Mouse (Mus musculus): Measurements from ENCODE around the gene Gng2. TPM values are rescaled to one million over a fixed set of nuclear protein-coding genes. Genes with fewer than 3 reads are reported as not detected.

Gng2 gene
- total RNA-seq, 2 experiments from 2014 or later, result 521 to 543 TPM

DNA sequence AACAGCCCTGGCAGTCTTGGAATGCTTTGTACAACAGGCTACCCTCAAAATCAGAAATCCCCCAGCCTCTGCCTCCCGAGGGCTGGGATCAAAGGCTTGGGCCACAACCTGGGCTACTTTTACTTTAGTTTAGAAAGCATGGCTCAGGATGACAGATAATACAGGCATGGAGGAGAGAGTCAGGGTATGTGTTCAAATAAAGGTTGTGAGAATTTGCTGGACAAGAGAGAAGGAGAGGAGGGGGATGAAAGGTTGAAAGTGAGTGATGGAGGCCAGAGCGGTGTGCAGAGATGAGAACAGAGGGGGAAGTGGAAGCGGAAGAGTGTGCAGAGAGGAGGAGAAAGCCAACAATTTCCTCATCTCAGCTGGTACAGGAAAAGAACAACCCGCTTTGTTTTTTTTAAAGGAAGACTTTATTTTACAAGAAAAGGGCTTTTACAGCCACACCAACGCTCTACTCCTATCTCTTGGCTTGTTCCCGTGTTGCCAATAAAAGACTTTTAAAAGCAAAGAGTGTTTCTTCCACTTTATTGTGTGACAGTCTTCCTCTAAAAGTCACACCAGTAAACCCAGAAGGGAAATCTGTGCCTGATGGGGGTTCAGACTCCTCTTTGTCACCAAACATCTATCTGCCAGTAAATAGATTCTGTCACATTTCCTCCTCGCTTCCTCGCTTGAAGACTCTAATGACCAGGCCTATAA, 8.6 kb upstream of the Gng2 start:
- intact Hi-C loops (cut with DNase I), result loop anchor here (5.0 to 10.0 kb wide), 2 partner anchors 41 to 281 kb away; no protein-coding TSS in a partner anchor
- no peak for DNase-seq (ENCODE audit: extremely low spot score in 1 of 2, low spot score in 2 of 2)

DNA sequence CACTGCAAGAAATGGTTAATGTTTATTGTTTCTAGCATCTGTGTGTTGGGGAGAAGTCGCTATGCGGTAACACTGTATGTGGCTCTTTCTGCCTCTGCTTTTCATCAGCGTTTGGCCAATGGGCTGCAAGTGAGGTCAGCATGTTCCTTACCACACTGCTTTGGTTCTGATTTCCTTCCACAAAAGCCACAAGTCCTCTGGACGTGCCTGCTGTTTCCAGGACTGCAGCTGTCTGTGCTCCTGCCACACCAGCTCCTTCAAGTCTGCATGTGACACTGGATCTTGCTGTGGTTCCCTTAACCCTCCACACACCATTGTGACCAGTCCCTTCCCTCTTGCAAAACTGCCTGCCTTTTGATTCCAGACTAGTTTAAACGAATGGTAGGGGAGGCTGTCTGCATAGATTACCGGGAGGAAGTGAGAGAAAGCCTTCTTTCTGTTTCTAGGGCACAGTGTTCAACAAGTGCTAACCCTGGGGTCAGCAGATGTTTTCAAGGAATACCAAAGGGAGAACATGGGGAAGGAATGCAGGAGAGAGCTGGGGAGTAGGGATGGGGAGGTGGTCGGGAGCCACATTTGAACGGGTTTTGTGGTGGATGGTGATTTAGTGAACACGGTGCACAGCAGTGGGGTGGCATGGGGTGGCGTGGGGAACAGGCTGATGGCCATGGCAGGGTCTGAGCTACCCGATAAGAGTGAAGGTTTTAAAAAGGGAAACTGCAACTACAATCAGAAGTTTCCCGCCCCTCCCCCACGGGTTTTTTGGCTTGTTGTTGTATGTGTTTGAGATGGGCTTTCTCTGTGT, 7.9 kb upstream of the Gng2 start:
- peak; percentile 59 to 66 for DNase-seq (ENCODE audit: extremely low spot score in 1 of 2, low spot score in 2 of 2)
- intact Hi-C loops (cut with DNase I), result loop anchor here (5.0 to 10.0 kb wide), 2 partner anchors 42 to 281 kb away; no protein-coding TSS in a partner anchor

DNA sequence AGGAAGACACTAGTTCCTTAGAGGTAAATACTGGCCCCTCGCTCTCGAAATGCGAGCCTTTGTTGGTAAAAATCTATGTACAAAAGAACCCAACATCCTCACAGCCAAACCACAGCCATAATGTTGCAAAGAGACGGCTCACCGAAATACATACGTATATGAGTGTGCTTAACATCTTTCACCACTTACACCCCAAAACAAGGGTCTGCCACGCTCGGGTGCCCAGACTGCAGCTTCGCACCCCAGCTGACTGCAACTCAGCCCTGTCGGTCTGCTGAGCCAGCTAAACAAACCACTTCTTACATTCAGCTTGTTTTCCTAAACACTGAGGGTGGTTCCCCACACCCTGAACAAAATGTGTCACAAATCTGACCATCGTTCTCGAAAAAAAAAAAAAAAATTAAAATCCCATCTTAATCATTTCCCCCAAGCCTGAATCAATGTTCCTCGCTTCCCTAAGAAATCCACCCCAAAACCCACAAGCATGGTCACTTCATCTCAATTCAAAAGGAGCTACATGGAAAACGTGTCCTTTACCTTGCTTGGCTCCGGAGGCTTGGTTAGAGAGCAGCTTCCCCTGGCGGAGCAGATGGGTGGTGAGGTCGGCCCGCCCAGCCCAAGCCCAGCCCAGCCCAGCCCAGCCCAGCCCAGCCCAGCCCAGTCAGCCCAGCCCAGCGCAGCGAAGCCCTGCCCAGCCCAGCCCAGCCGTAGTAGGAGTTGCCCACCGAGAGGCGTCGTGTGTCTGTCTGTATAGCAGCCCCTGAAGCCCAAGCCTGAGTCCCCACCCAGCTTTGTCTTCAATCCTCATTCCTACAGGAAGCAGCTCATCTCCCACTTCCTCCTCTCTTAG, 781 bp downstream of the Gng2 start:
- DNase-seq (ENCODE audit: extremely low spot score in 1 of 2, low spot score in 2 of 2), result peak; percentile 67 to 90
- intact Hi-C loops (cut with DNase I), result loop anchor here (5.0 kb wide), 1 partner anchor 91 kb away; no protein-coding TSS in a partner anchor

DNA sequence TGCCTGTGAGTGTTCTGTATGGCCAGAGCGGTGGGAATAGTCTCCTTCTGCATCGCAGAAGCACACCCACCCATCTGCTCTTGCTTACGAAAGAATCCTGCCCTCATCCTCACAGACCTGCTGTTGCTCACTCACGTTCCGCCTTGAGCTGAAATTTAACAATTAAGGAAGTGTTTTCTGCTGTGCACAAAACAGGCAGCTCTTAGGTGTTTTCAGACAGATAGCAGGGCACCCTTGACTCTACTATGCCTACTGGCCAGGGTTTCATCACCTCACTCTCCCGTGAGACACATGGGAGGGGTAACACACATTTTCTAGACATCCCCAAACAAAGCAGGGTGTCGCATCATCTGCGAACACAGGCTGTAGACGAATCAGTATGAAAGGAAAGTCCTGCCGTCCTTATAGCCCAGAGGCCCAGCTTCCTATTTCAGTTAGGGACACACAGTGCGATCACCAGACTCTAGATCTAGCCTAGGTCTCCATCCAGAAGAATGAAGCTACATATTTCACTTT, 2.4 kb downstream of the Gng2 start:
- intact Hi-C loops (cut with DNase I), result loop anchor here (5.0 kb wide), 3 partner anchors 92 to 133 kb away; no protein-coding TSS in a partner anchor
- no peak for DNase-seq (ENCODE audit: extremely low spot score in 1 of 2, low spot score in 2 of 2)

DNA sequence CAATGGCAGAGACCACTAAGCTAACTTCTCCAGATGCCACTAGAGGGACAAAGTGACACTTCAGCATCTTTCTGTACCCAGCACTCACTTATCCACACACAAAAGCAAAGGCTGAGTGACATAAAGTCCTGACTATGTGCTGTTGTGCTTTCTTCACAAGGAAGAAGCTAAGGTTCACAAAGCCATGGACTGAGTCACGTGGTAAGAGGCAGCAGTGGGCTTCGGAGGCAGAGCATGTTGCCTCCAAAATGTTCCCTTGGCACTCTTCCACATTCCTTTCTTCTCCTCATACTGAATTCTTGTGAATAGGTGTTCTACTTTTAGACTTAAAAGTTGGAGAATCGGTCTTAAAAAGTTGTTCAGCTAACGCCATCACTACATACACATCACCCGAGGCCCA, 3.0 kb downstream of the Gng2 start:
- intact Hi-C loops (cut with DNase I), result loop anchor here (5.0 kb wide), 2 partner anchors 112 to 132 kb away; no protein-coding TSS in a partner anchor
- no peak for DNase-seq (ENCODE audit: extremely low spot score in 1 of 2, low spot score in 2 of 2)

DNA sequence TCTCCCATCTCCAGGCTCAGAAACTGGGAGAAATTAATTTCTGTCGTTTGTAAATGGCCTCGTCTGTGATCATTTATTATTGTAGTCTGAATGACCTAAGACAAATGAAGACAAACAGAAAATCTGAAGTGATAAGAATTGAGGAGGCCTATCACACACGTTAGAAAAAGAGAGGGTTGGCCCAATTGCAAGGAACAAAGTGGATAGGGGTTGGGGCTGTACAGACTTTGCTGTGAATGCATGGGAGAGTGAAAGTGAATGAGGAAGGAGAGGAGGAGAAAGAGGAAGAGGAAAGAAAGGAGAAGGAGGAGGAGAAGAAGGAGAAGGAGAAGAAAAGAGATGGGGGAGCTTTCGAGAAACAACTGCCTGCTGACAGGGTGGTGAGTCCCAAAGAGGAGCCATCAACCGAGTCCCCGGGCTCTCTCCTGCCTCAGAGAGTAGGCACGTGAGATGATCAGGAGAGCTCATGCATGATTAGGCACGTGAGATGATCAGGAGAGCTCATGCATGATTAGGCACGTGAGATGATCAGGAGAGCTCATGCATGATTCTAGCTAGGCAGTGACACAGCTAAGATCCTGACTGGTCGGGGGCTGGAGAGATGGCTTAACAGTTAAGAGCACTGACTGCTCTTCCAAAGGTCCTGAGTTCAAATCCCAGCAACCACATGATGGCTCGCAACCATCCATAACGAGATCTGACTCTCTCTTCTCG, 5.0 kb downstream of the Gng2 start:
- intact Hi-C loops (cut with DNase I), result loop anchor here (5.0 kb wide), 2 partner anchors 110 to 130 kb away; no protein-coding TSS in a partner anchor

DNA sequence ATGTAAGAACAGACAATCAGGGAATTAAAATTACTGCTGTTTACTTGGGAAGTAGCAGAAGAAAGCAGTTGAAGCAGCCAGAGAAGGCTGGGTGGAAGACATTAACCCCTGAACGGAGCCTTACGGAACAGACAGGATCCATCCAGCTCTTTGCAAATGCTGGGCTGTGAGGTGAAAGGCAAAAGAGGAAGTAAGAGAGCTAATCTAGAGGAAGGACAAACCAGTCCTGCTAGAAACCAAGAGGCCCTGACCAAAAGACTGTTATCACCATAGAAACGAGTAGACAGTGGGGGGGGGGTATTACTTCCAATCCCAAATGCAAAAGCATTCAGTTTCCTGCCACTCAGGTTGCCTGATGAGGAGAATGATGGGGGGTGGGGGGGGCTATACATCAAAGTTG, 6.6 kb downstream of the Gng2 start:
- DNase-seq (ENCODE audit: extremely low spot score in 1 of 2, low spot score in 2 of 2), result no peak
- intact Hi-C loops (cut with DNase I), result loop anchor here (5.0 kb wide), 2 partner anchors 109 to 129 kb away; no protein-coding TSS in a partner anchor

More for the DNA sequence above, 5.0 kb downstream of the Gng2 start:
- no peak for DNase-seq (ENCODE audit: extremely low spot score in 1 of 2, low spot score in 2 of 2)

DNA sequence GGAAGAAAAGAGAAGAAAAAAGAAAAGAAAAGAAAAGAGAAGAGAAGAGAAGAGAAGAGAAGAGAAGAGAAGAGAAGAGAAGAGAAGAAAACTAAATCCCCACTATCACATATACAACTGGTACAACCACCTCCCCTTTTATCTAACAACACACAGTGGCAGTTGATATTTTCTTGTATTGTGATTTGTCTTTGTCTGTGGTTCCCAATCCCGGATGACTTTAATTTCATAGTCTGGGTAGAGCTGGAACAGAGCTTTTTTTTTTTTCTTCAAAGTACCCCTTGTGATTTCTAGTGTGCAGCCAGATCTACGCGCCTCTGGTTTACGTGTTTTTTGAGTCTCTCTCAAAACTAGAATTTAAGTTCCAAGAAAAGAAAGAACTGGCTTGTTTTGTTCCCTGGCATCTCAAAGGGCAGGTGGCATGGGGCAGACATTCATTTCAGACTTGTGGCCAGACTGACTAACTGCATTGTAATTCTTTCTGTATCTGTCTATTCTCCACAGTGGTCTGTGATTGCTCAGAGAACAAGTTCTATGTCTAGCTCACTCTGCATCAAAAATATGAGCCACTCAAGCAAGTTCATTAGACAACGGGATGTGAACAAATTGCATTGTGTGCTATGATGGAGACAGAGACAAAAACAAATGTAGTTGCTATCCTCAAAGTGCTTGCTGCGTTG, 7.2 kb downstream of the Gng2 start:
- intact Hi-C loops (cut with DNase I), result loop anchor here (5.0 kb wide), 2 partner anchors 108 to 128 kb away; no protein-coding TSS in a partner anchor
- DNase-seq (ENCODE audit: extremely low spot score in 1 of 2, low spot score in 2 of 2), result no peak

DNA sequence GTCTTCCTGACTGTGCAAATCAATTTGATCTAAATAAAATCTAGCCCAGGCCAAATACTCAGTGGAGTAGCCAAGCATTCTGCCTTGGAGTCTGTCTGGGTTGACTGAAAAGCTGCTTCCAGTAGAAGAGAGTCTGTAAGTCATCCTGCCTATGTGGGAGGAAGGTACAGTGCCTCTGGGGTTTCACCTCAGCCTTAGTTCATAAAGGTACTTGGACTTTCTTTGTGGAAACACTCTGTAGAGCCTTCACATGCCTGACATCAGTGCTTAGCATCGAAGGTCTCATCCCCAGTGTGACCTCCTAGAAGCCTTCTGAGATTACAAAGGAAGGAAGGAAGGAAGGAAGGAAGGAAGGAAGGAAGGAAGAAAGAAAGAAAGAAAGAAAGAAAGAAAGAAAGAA, 7.9 kb downstream of the Gng2 start:
- intact Hi-C loops (cut with DNase I), result no loop called here
- DNase-seq (ENCODE audit: extremely low spot score in 1 of 2, low spot score in 2 of 2), result no peak

DNA sequence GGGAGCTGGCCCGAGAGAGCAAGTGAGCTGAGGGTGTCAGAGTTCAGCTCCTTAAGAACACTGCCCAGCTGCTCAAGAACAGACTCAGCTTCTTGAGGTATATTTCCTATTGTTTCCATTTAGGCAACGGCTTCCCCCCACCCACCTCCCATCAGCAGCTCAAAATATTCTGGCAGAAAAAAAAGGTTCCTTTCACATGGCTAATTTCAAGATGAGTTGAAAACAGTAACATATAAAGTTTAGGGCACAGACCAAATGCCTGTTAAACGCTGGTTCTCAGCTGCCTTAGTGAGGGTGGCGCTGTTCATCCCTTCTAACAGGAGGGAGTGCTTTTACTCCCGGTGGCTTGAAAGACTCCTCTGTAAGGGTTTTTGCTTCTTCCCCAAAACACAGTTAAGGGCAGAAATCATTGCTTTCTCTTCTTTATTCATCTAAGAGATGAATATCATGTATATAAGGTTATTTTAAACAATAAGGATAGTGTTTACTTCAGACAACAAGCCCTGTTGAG, 8.4 kb downstream of the Gng2 start:
- intact Hi-C loops (cut with DNase I), result no loop called here
- DNase-seq (ENCODE audit: extremely low spot score in 1 of 2, low spot score in 2 of 2), result no peak

DNA sequence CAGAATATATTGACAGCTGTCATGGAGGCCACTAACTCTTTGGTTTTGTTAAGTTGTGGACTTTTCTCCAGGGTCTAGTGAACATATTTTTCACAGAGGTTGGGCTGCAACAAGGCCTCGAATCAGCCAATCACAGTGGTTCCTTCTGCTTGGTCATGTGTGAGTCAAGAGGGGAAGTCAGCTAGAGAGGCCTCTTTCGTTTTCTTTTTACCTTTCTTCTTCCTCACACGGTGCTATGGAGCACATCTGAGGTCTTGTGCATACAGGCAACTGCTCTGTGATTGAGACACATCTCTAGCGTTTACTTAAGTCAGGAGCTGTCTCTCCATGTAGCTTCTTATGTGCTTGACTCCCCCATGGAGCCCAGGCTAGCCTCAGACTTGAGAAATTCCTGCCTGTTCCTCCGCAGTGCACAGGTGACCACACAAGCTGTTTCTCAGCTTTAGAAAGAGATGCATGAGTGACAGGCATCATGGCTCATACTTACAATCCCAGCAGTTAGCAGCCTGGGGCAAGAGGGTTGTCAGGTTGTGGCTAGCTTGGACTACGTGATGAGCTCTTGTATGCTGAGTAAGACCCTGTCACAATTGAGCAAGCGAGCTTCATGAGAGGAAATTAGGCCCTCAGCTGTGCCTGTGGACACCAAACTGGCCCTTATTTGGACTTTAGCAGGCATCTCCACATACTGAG, 9.0 kb downstream of the Gng2 start:
- intact Hi-C loops (cut with DNase I), result no loop called here
- no peak for DNase-seq (ENCODE audit: extremely low spot score in 1 of 2, low spot score in 2 of 2)

DNA sequence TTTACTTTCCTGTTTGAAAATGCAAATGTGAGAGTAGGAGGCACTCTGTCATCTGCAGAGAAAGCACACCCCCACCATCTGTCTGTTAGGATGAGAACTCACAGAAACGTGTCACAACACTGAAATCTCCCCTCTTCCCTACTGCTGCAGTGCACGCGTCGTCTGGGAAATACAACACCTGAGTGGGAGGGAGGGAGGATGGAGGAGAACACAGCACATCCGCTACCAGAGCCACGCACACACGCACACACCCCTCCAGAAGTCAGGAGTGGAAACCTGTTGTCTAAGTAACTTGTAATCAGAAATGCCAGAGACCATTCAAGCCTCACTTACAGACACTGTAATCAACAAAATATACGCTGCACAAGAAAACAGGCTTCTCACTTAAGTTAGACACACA, 9.9 kb downstream of the Gng2 start:
- DNase-seq (ENCODE audit: extremely low spot score in 1 of 2, low spot score in 2 of 2), result no peak
- intact Hi-C loops (cut with DNase I), result no loop called here

DNA sequence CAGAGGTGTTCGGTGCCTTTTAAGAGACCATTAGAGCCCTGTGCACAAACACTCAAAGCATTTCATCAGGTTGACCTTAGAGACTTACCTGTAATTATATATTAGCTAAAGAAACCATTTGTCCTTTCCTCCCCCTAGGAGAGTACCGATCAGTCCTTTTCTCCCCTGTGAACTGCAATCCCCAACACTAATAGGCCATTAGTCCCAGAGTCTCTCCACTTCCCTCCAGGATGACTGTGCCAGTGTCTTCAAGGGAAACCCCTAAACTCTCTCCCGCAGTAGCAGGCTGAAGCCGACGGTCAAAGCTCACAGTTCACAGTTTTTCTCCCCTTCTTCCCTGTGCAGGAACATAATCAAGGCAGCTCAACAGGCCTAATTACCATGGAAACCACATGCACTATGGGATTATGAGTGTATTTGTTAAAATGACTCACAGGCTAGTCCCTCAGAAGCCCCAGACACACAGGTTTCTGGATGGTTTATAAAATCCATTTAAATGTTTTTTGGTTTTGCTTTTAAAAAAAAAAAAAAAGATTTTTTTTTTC, 13.4 kb downstream of the Gng2 start:
- no peak for DNase-seq (ENCODE audit: extremely low spot score in 1 of 2, low spot score in 2 of 2)
- intact Hi-C loops (cut with DNase I), result no loop called here

DNA sequence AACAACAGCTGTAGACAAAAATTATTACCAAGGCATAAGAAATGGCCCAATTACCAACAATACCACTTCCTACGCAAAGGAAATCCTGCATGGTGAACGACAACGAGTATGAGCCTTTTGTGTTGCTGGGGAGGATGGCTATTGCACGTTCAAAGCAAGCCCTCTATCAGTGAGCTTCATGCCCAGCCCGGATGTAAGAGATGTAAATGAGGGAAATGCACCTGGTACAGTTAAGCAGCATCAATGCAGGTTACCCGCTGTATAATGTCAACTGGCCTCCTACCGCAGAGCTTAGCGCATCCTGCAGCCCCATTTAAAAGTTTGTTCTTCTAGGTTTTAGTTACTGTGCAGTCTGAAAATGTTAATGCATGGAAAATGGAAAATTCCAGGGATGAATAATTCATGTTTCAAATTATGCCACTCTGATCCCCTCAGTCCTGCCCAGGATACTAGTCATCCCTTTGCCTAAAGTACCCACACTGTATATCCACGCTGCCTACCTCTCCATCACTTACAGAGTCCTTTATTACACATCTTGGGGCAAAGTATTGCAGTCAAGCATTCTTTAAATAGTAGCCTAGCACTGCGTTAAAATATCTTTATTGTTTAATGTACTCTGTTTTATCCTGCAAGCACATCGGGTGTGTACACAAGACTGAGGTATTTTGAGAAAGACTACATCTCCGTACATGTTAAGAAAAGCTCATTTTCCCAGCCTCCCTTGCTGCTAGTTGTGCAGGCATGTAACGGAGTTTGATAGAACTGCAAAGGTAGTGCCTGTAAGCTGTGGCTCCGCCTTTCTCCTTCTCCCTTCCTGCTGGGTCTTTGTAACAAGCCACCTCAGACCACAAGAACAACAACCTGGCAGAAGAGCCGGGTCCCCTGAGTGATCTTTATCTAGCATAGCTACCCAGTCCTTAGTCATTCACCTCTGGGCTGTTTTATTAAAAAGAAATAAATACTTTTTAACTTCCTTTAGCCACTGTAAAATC, 15.2 kb downstream of the Gng2 start:
- intact Hi-C loops (cut with DNase I), result no loop called here
- DNase-seq (ENCODE audit: extremely low spot score in 1 of 2, low spot score in 2 of 2), result no peak

DNA sequence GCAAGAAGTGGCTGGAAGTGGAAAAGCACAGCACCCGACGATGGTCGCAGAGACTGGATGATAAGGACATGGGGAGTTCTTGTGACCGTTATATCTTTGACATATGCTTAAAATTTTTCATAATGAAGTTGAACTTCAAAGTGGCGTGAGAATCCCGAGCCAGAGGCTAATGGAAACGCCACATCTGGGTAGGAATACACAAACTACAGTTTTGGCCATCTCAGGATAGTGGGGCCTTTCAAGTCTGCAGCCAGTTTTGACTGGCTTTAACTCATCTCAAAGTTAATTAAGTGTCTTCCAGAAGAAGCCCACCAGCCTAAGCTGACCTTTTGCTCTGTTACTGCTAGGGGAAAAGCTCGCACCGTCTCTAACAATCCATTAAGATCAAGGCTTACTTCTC, 17.6 kb downstream of the Gng2 start:
- intact Hi-C loops (cut with DNase I), result no loop called here
- DNase-seq (ENCODE audit: extremely low spot score in 1 of 2, low spot score in 2 of 2), result no peak

Data from left cerebral cortex, postnatal 10 days (tissue).